Mouse (Mus musculus): Measurements from ENCODE around the gene Gm12166.
"Not testable (repeated sequence)": the region's sequence is repeated elsewhere in the genome, so short reads cannot be mapped to it uniquely, and the experiment has no call there.

The Gm12166 gene

GRCm38 (mm10) chr11:46054911-46055895 lies 3.1 kb upstream of the Gm12166 start:
- no peak for DNase-seq (ENCODE audit: low read depth)

GRCm38 (mm10) chr11:46054311-46054710 lies 2.2 kb upstream of the Gm12166 start:
- no peak for DNase-seq (ENCODE audit: low read depth)

- DNase-seq (ENCODE audit: low read depth), result not testable (repeated sequence)
Observed at GRCm38 (mm10) chr11:46053457-46053856, 1.3 kb upstream of the Gm12166 start.

GRCm38 (mm10) chr11:46047264-46047663 lies 4.9 kb downstream of the Gm12166 start:
- no peak for DNase-seq (ENCODE audit: low read depth)

- DNase-seq (ENCODE audit: low read depth), result no peak
Observed at GRCm38 (mm10) chr11:46044781-46045180, 7.3 kb downstream of the Gm12166 start.

- DNase-seq (ENCODE audit: low read depth), result no peak
Observed at GRCm38 (mm10) chr11:46041607-46042267, 10.4 kb downstream of the Gm12166 start.

- no peak for DNase-seq (ENCODE audit: low read depth)
Observed at GRCm38 (mm10) chr11:46040841-46041556, 11.1 kb downstream of the Gm12166 start.

GRCm38 (mm10) chr11:46039335-46039734 lies 12.8 kb downstream of the Gm12166 start:
- DNase-seq (ENCODE audit: low read depth), result no peak

- DNase-seq (ENCODE audit: low read depth), result no peak
Observed at GRCm38 (mm10) chr11:46038901-46039300, 13.2 kb downstream of the Gm12166 start.

- DNase-seq (ENCODE audit: low read depth), result no peak
Observed at GRCm38 (mm10) chr11:46036374-46036773, 15.7 kb downstream of the Gm12166 start.

GRCm38 (mm10) chr11:46032956-46033355 lies 19.2 kb downstream of the Gm12166 start:
- DNase-seq (ENCODE audit: low read depth), result no peak

- DNase-seq (ENCODE audit: low read depth), result peak; percentile 35
Observed at GRCm38 (mm10) chr11:46031470-46031869, 20.7 kb downstream of the Gm12166 start.

GRCm38 (mm10) chr11:46030026-46030425 lies 22.1 kb downstream of the Gm12166 start:
- DNase-seq (ENCODE audit: low read depth), result no peak

GRCm38 (mm10) chr11:46029485-46029884 lies 22.6 kb downstream of the Gm12166 start:
- no peak for DNase-seq (ENCODE audit: low read depth)

- DNase-seq (ENCODE audit: low read depth), result no peak
Observed at GRCm38 (mm10) chr11:46027952-46028814, 23.9 kb downstream of the Gm12166 start.

- no peak for DNase-seq (ENCODE audit: low read depth)
Observed at GRCm38 (mm10) chr11:46025962-46026392, 26.1 kb downstream of the Gm12166 start.

GRCm38 (mm10) chr11:46022983-46023382 lies 29.1 kb downstream of the Gm12166 start:
- DNase-seq (ENCODE audit: low read depth), result no peak

- DNase-seq (ENCODE audit: low read depth), result no peak
Observed at GRCm38 (mm10) chr11:46021850-46022249, 30.3 kb downstream of the Gm12166 start.

- DNase-seq (ENCODE audit: low read depth), result no peak
Observed at GRCm38 (mm10) chr11:46020246-46020645, 31.9 kb downstream of the Gm12166 start.

- peak; percentile 54 for DNase-seq (ENCODE audit: low read depth)
Observed at GRCm38 (mm10) chr11:46016061-46016460, 36.1 kb downstream of the Gm12166 start.

Data from 416B (cell line).